31 mouse cellular contexts compared by ENCODE assay signal in genomic region chr5:49761054-49761453, GRCm38 (mm10).
DNase-seq lines count a peak whose midpoint lies in the region; ATAC-seq and TF ChIP-seq lines count a peak whose summit lies in the region.
"Had no signal": no experiment of that assay in that cellular context is flagged by ENCODE, and none has a peak within 500 bp of the region (broad histone marks: within the 10 kb centered on the region; RNA-seq: fewer than 3 reads in every experiment).

No protein-coding gene starts in this region.

- no peak overlapping the region for H3K9ac ChIP-seq in liver, embryonic 12.5 days
- H3K9ac ChIP-seq: embryonic facial prominence, embryonic 13.5 days; forebrain, embryonic 12.5 days; forebrain, postnatal 0 days; hindbrain, embryonic 13.5 days; limb, embryonic 12.5 days; lung, embryonic 15.5 days; midbrain, embryonic 13.5 days had no signal

- TF ChIP-seq CTCF in C2C12 (IDR thresholded peaks at IDR 0.05; ENCODE audit: control insufficient read depth, insufficient read depth, insufficient read length) = no peak

- no peak for ATAC-seq in liver, embryonic 12.5 days
- ATAC-seq: forebrain, postnatal 0 days; intestine, embryonic 16.5 days; midbrain, embryonic 13.5 days had no signal

- no peaks in the 10 kb centered on the region for H3K36me3 ChIP-seq in C2C12 (ENCODE audit: control insufficient read depth, insufficient read depth)
- H3K36me3 ChIP-seq in liver, embryonic 12.5 days = no peaks in the 10 kb centered on the region
- H3K36me3 ChIP-seq in midbrain, embryonic 10.5 days = no peaks in the 10 kb centered on the region
- H3K36me3 ChIP-seq: embryonic facial prominence, embryonic 13.5 days; forebrain, embryonic 12.5 days; G1E; hindbrain, embryonic 13.5 days; limb, embryonic 12.5 days; lung, embryonic 15.5 days; midbrain, embryonic 13.5 days had no signal

- H3K79me2 ChIP-seq in C2C12 (ENCODE audit: control insufficient read depth, insufficient read depth) = no peaks in the 10 kb centered on the region

- H3K27me3 ChIP-seq in C2C12 (ENCODE audit: control insufficient read depth, insufficient read depth, insufficient read length) = no peaks in the 10 kb centered on the region
- H3K27me3 ChIP-seq in liver, embryonic 12.5 days (replicated peaks) = no peaks in the 10 kb centered on the region
- no peaks in the 10 kb centered on the region for H3K27me3 ChIP-seq in midbrain, embryonic 10.5 days (ENCODE audit: low read depth, poor library complexity, severe bottlenecking)
- H3K27me3 ChIP-seq: embryonic facial prominence, embryonic 13.5 days; forebrain, embryonic 12.5 days; hindbrain, embryonic 13.5 days; limb, embryonic 12.5 days; lung, embryonic 15.5 days; midbrain, embryonic 13.5 days had no signal

- WGBS in liver, embryonic 12.5 days (ENCODE audit: insufficient replicate concordance) = 70% methylated on average over 4 of the region's 4 CpGs
- WGBS in midbrain, embryonic 10.5 days = 87% methylated on average over 4 of the region's 4 CpGs

- H3K79me3 ChIP-seq in C2C12 (ENCODE audit: low read depth) = no peaks in the 10 kb centered on the region

- no peak overlapping the region for H3K27ac ChIP-seq in liver, embryonic 12.5 days
- no peak overlapping the region for H3K27ac ChIP-seq in midbrain, embryonic 10.5 days (replicated peaks)
- H3K27ac ChIP-seq: embryonic facial prominence, embryonic 13.5 days; forebrain, embryonic 12.5 days; gastrocnemius, adult 2 months; hindbrain, embryonic 13.5 days; kidney, postnatal 0 days; limb, embryonic 12.5 days; lung, embryonic 15.5 days; midbrain, embryonic 13.5 days had no signal

- H3K4me3 ChIP-seq in C2C12 (ENCODE audit: insufficient read depth, poor library complexity, severe bottlenecking) = no peak overlapping the region
- no peak overlapping the region for H3K4me3 ChIP-seq in liver, embryonic 12.5 days
- no peak overlapping the region for H3K4me3 ChIP-seq in midbrain, embryonic 10.5 days
- H3K4me3 ChIP-seq: embryonic facial prominence, embryonic 13.5 days; erythroblast, embryonic 14.5 days; forebrain, embryonic 12.5 days; gastrocnemius, adult 2 months; hindbrain, embryonic 13.5 days; limb, embryonic 12.5 days; lung, embryonic 15.5 days; midbrain, embryonic 13.5 days had no signal

- H3K4me2 ChIP-seq in liver, embryonic 12.5 days = no peak overlapping the region
- H3K4me2 ChIP-seq: embryonic facial prominence, embryonic 13.5 days; forebrain, embryonic 12.5 days; heart, embryonic 11.5 days; hindbrain, embryonic 13.5 days; limb, embryonic 12.5 days; lung, embryonic 15.5 days; midbrain, embryonic 13.5 days had no signal

- DNase-seq in right cerebral cortex, adult 18-20 months = peak; percentile 15
- no peak for DNase-seq in right cerebral cortex, postnatal 25 days
- DNase-seq in brain, adult 2 months (ENCODE audit: low read depth, low spot score) = peak; percentile 53
- DNase-seq in urinary bladder, postnatal 10 days (ENCODE audit: low spot score) = no peak
- no peak for DNase-seq in midbrain, embryonic 10.5 days (ENCODE audit: low spot score)
- DNase-seq: adrenal gland, postnatal 25 days; cerebellum, adult 18-20 months; cerebellum, postnatal 10 days; forebrain, postnatal 0 days; gastrocnemius, adult 2 months; gastrocnemius, postnatal 36 days; heart, adult 18-20 months; heart, postnatal 4 days; kidney, adult 8-10 months; lung, postnatal 36 days; right cerebral cortex, postnatal 4 days; thymus, adult 2 months; thymus, postnatal 36 days had no signal

- no peak overlapping the region for H3ac ChIP-seq in C2C12 (ENCODE audit: control insufficient read depth, insufficient read length, low read depth)

- H3K4me1 ChIP-seq in liver, embryonic 12.5 days = no peaks in the 10 kb centered on the region
- no peaks in the 10 kb centered on the region for H3K4me1 ChIP-seq in midbrain, embryonic 10.5 days
- H3K4me1 ChIP-seq: embryonic facial prominence, embryonic 13.5 days; forebrain, embryonic 12.5 days; hindbrain, embryonic 13.5 days; limb, embryonic 12.5 days; lung, embryonic 15.5 days; midbrain, embryonic 13.5 days had no signal

- no peaks in the 10 kb centered on the region for H3K9me3 ChIP-seq in liver, embryonic 12.5 days (replicated peaks)
- no peaks in the 10 kb centered on the region for H3K9me3 ChIP-seq in midbrain, embryonic 10.5 days (replicated peaks)
- H3K9me3 ChIP-seq: embryonic facial prominence, embryonic 13.5 days; forebrain, embryonic 12.5 days; G1E; hindbrain, embryonic 13.5 days; limb, embryonic 12.5 days; lung, embryonic 15.5 days; midbrain, embryonic 13.5 days had no signal

TF ChIP-seq in C2C12, 6 proteins besides CTCF, POLR2A, EP300 and RAD21:
- TF ChIP-seq MAX (IDR thresholded peaks at IDR 0.05) (peak; percentile 12), MYOD1 (IDR thresholded peaks at IDR 0.05; ENCODE audit: control insufficient read depth, insufficient read length, low read depth) (no peak), MYOG (IDR thresholded peaks at IDR 0.05; ENCODE audit: control insufficient read depth, extremely low read depth, insufficient read length) (no peak), USF1 (IDR thresholded peaks at IDR 0.05; ENCODE audit: low read depth) (peak; percentile 82), CEBPB (IDR thresholded peaks at IDR 0.05; ENCODE audit: low read depth) (peak; percentile 5), FOSL1 (IDR thresholded peaks at IDR 0.05; ENCODE audit: insufficient read depth, low read length, poor library complexity, severe bottlenecking) (peak; percentile 10)

Comparison
In these comparisons a context has a peak if more than half of its experiments do, and no peak if none do; other contexts are left out.
1. DNase-seq: peak in right cerebral cortex, adult 18-20 months (single experiment) and brain, adult 2 months (single experiment); none in right cerebral cortex, postnatal 25 days (single experiment), urinary bladder, postnatal 10 days (single experiment) and midbrain, embryonic 10.5 days (single experiment).